Mouse (Mus musculus) erythroblast, embryonic 14.5 days (primary cell): ENCODE measurements at regions not wholly inside any gene's neighbourhood (a gene's known extent, or its start where the extent isn't known, plus 50 kb on each side); places are given as distances from the start of the nearest gene placed in this dataset.

Experiments used
- GATA1 ChIP-seq: IDR thresholded peaks from 2 replicates; pipeline ENCODE4 v1.6.1; 2012; ENCODE audit warnings: low read length, inconsistent platforms, mixed read lengths
- TAL1 ChIP-seq: IDR thresholded peaks from 3 replicates; pipeline ENCODE4 v1.6.1; 2012; ENCODE audit warnings: low read length, inconsistent platforms, mixed read lengths

- TF ChIP-seq GATA1 (no peak), TAL1 (no peak)
These were observed 152.0 kb upstream of the Tbx18 start for GRCm38 (mm10) chr9:87883069-87883468.
